Comparison of ENCODE assay signal across 8 mouse cellular contexts in the genomic region with DNA sequence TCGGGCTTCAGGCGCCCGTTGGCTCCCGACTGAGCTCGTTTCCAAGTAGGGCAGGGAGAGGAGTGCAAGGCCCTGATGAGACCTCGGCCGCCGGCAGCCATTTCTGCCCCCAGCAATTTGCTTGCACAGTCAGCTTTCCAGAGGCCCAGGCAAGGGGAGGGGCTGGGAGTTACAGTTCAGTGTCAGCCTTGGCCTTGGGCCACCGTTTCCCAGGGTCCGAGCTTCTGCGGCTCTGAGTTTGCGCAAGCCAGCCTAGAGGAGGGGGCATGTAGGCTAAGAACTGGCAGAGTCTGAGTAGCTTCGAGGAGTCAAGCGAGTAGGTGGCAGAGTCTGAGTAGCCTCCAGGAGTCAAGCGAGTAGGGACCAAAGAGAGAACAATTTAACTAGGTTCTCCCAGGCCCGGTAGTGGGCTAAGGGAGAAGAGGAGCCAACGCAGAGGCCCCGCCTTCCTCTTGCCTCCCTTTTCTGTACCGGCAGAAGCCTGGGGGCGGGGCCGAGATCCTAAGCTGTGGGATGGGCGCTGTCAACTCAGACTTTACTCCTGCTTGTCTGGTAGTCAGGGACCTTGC. TPM values are rescaled to one million over a fixed set of nuclear protein-coding genes. Genes with fewer than 3 reads are reported as not detected.
A peak's percentile ranks its signal among the peaks of the same experiment; 100 is the strongest.
DNase-seq lines count a peak whose midpoint lies in the region; ATAC-seq and TF ChIP-seq lines count a peak whose summit lies in the region.

Gene Pyroxd2, minus strand, starts transcription at position 413 of the 569 bp plus-strand sequence.

- no peaks in the 10 kb centered on the region for H3K9me3 ChIP-seq in limb, embryonic 12.5 days
- no peaks in the 10 kb centered on the region for H3K9me3 ChIP-seq in midbrain, embryonic 13.5 days

- no peaks in the 10 kb centered on the region for H3K36me3 ChIP-seq in limb, embryonic 12.5 days
- no peaks in the 10 kb centered on the region for H3K36me3 ChIP-seq in midbrain, embryonic 13.5 days

- TF ChIP-seq POLR2A in brain, embryonic 14.5 days (IDR thresholded peaks at IDR 0.05; ENCODE audit: borderline replicate concordance, extremely low read depth, insufficient read depth, insufficient read length, poor library complexity, severe bottlenecking) = no peak
- TF ChIP-seq POLR2A in embryonic fibroblast, embryonic 13.5 days (IDR thresholded peaks at IDR 0.05; ENCODE audit: low read depth, low read length) = peak; percentile 75

- WGBS in limb, embryonic 12.5 days = 3% methylated on average over 22 of the region's 22 CpGs
- WGBS in midbrain, embryonic 13.5 days = 6% methylated on average over 22 of the region's 22 CpGs

- no peaks in the 10 kb centered on the region; the same call in 1 of the 2 replicates for H3K27me3 ChIP-seq in limb, embryonic 12.5 days
- H3K27me3 ChIP-seq in midbrain, embryonic 13.5 days = 0 out of 2 replicates have a peak, but pooled peaks cover under 1% of the 10 kb centered on the region

- no peak for TF ChIP-seq CTCF in brain, embryonic 14.5 days (IDR thresholded peaks at IDR 0.05; ENCODE audit: borderline replicate concordance, extremely low read depth, insufficient read depth, insufficient read length)
- no peak for TF ChIP-seq CTCF in embryonic fibroblast, embryonic 13.5 days (IDR thresholded peaks at IDR 0.05; ENCODE audit: borderline replicate concordance, insufficient read depth, low read length)

- peak; percentile 90 for DNase-seq in 3134 (ENCODE audit: extremely low read depth, insufficient read length, low spot score)
- peak; percentile 94 for DNase-seq in brain, embryonic 14.5 days (ENCODE audit: low read depth)
- peak; percentile 83 for DNase-seq in heart, adult 8-10 months (ENCODE audit: low spot score)
- DNase-seq in kidney, adult 9 months = peak; percentile 95
- DNase-seq in spleen, adult 18-20 months = peak; percentile 24 to 27

- peak within 1 kb of the TSS; percentile 40 for H3K9ac ChIP-seq in limb, embryonic 12.5 days (replicated peaks)
- H3K9ac ChIP-seq in midbrain, embryonic 13.5 days (replicated peaks) = peak within 1 kb of the TSS; percentile 45

- peak within 1 kb of the TSS; percentile 20 for H3K4me3 ChIP-seq in embryonic fibroblast, embryonic 13.5 days (ENCODE audit: insufficient read depth, low read length)
- H3K4me3 ChIP-seq in limb, embryonic 12.5 days (replicated peaks) = peak within 1 kb of the TSS; percentile 35
- H3K4me3 ChIP-seq in midbrain, embryonic 13.5 days (replicated peaks) = peak within 1 kb of the TSS; percentile 28

- H3K4me2 ChIP-seq in limb, embryonic 12.5 days = peak within 1 kb of the TSS; percentile 64
- peak within 1 kb of the TSS; percentile 54 for H3K4me2 ChIP-seq in midbrain, embryonic 13.5 days (replicated peaks)

- peak within 1 kb of the TSS; percentile 81 for H3K27ac ChIP-seq in embryonic fibroblast, embryonic 13.5 days (ENCODE audit: insufficient read depth, low read length)
- H3K27ac ChIP-seq in limb, embryonic 12.5 days = peak within 1 kb of the TSS; percentile 88
- peak within 1 kb of the TSS; percentile 57 for H3K27ac ChIP-seq in midbrain, embryonic 13.5 days

- peaks cover 2% of the 10 kb centered on the region; the same call in 1 of the 2 replicates for H3K4me1 ChIP-seq in embryonic fibroblast, embryonic 13.5 days (ENCODE audit: control insufficient read depth, insufficient read depth, low read length)
- H3K4me1 ChIP-seq in limb, embryonic 12.5 days (replicated peaks) = peaks cover 29% of the 10 kb centered on the region
- H3K4me1 ChIP-seq in midbrain, embryonic 13.5 days (replicated peaks) = peaks cover 34% of the 10 kb centered on the region

- peak; percentile 78 for ATAC-seq in limb, embryonic 12.5 days (ENCODE audit: insufficient number of reproducible peaks, insufficient read depth, low FRiP score, low TSS enrichment, low read depth)
- peak; percentile 88 for ATAC-seq in midbrain, embryonic 13.5 days

RNA-seq across cellular contexts. Expression of gene Pyroxd2, which starts in this region (rescaled TPM):
- polyA plus RNA-seq in brain, embryonic 14.5 days (2012; rRNA removed) = 2.5 and 3.2 TPM in 2 replicates
- polyA plus RNA-seq in embryonic fibroblast, embryonic 13.5 days (2011; ENCODE audit: insufficient read length, low read depth, missing spikeins) = 2.7 and 3.0 TPM in 2 replicates
- total RNA-seq in heart, adult 8-10 months (2022) = 1 to 10 TPM; 3.8 to 5.8 (median 4.5) TPM
- 1.2 and 1.4 TPM in 2 replicates for polyA plus RNA-seq in limb, embryonic 12.5 days (2016; fragmentation: Nextera tagmentation; extraction: Ambion mirVana)
- 1.5 and 1.6 TPM in 2 replicates for polyA plus RNA-seq in midbrain, embryonic 13.5 days (2015; fragmentation: Nextera tagmentation; extraction: Ambion mirVana)

Comparison
In these comparisons a context has a peak if more than half of its experiments do, and no peak if none do; other contexts are left out.
1. Peak in every context shown above with its lines: DNase-seq, ATAC-seq, H3K4me3 ChIP-seq and H3K27ac ChIP-seq.
2. DNase-seq: peak in every context shown above with its lines; median percentile 95 in kidney, adult 9 months; 94 in brain, embryonic 14.5 days; 90 in 3134; 83 in heart, adult 8-10 months; 26 in spleen, adult 18-20 months.